Mouse (Mus musculus): ENCODE measurements at regions not wholly inside any gene's neighbourhood (a gene's known extent, or its start where the extent isn't known, plus 50 kb on each side); places are given as distances from the start of the nearest gene placed in this dataset.

- DNase-seq (ENCODE audit: low spot score in 2 of 2) = no peak
These were observed 61.5 kb upstream of the Nrp1 start for GRCm38 (mm10) chr8:128296728-128297380.

- no peak for DNase-seq (ENCODE audit: low spot score in 2 of 2)
These were observed 56.1 kb upstream of the Nrp1 start for GRCm38 (mm10) chr8:128302322-128302721.

Data from spleen, postnatal 10 days (tissue).